Mouse (Mus musculus): ENCODE results near the gene Rufy1. TPM values are rescaled to one million over a fixed set of nuclear protein-coding genes. Genes with fewer than 3 reads are reported as not detected.
"Not testable (repeated sequence)": the region's sequence is repeated elsewhere in the genome, so short reads cannot be mapped to it uniquely, and the experiment has no call there.

The Rufy1 gene
- polyA plus RNA-seq, 1 experiment = 13.9 TPM

GRCm38 (mm10) chr11:50367531-50367930 is 63.4 kb downstream of the Rufy1 start:
- H3K4me3 ChIP-seq = no peak overlapping the region
- H3K36me3 ChIP-seq (ENCODE audit: control insufficient read depth, insufficient read depth) = no peaks in the 10 kb centered on the region
- TF ChIP-seq REST (IDR thresholded peaks at IDR 0.05; ENCODE audit: insufficient read depth, insufficient read length) (no peak), TCF3 (IDR thresholded peaks at IDR 0.05; ENCODE audit: insufficient read length, low read depth) (no peak), POLR2AphosphoS2 (IDR thresholded peaks at IDR 0.05; ENCODE audit: insufficient read length, low read depth) (no peak), CEBPB (IDR thresholded peaks at IDR 0.05; ENCODE audit: insufficient read depth, poor library complexity, severe bottlenecking) (no peak), USF1 (IDR thresholded peaks at IDR 0.05; ENCODE audit: low read depth) (no peak), MYOG (IDR thresholded peaks at IDR 0.05; ENCODE audit: control insufficient read depth in 1 of 3, insufficient read depth in 1 of 3, insufficient read length in 2 of 3, low read depth in 2 of 3) (no peak), MYOD1 (IDR thresholded peaks at IDR 0.05; ENCODE audit: control insufficient read depth in 1 of 3, insufficient read length in 2 of 3, low read depth in 2 of 3) (no peak), POLR2A (IDR thresholded peaks at IDR 0.05; ENCODE audit: insufficient read length, low read depth) (no peak), MAX (IDR thresholded peaks at IDR 0.05; ENCODE audit: low read depth) (no peak), E2F4 (IDR thresholded peaks at IDR 0.05; ENCODE audit: insufficient read depth) (no peak), TCF12 (IDR thresholded peaks at IDR 0.05; ENCODE audit: insufficient read depth, poor library complexity, severe bottlenecking) (no peak), SRF (IDR thresholded peaks at IDR 0.05; ENCODE audit: control insufficient read depth, insufficient read length, low read depth) (no peak)
- no peak overlapping the region for H3K4me2 ChIP-seq (ENCODE audit: low read depth)
- no peaks in the 10 kb centered on the region for H3K27me3 ChIP-seq (ENCODE audit: control insufficient read depth, insufficient read depth, insufficient read length)
- no peaks in the 10 kb centered on the region for H3K79me2 ChIP-seq (ENCODE audit: control insufficient read depth, insufficient read depth)
- H3ac ChIP-seq (ENCODE audit: control insufficient read depth, insufficient read length) = no peak overlapping the region

GRCm38 (mm10) chr11:50365322-50365721 is 65.6 kb downstream of the Rufy1 start:
- Histone ChIP-seq H3K27me3 (ENCODE audit: control insufficient read depth, insufficient read depth, insufficient read length) (no peaks in the 10 kb centered on the region), H3K79me2 (ENCODE audit: control insufficient read depth, insufficient read depth) (no peaks in the 10 kb centered on the region), H3ac (ENCODE audit: control insufficient read depth, insufficient read length) (no peak overlapping the region), H3K4me3 (no peak overlapping the region), H3K36me3 (ENCODE audit: control insufficient read depth, insufficient read depth) (no peaks in the 10 kb centered on the region), H3K4me2 (ENCODE audit: low read depth) (no peak overlapping the region)
- TF ChIP-seq MYOD1 (IDR thresholded peaks at IDR 0.05; ENCODE audit: control insufficient read depth in 1 of 3, insufficient read length in 2 of 3, low read depth in 2 of 3) = no peak
- no peak for TF ChIP-seq POLR2AphosphoS2 (IDR thresholded peaks at IDR 0.05; ENCODE audit: insufficient read length, low read depth)
- TF ChIP-seq POLR2A (IDR thresholded peaks at IDR 0.05; ENCODE audit: insufficient read length, low read depth) = no peak
- no peak for TF ChIP-seq CEBPB (IDR thresholded peaks at IDR 0.05; ENCODE audit: insufficient read depth, poor library complexity, severe bottlenecking)
- TF ChIP-seq MAX (IDR thresholded peaks at IDR 0.05; ENCODE audit: low read depth) = no peak
- no peak for TF ChIP-seq MYOG (IDR thresholded peaks at IDR 0.05; ENCODE audit: control insufficient read depth in 1 of 3, insufficient read depth in 1 of 3, insufficient read length in 2 of 3, low read depth in 2 of 3)
- no peak for TF ChIP-seq E2F4 (IDR thresholded peaks at IDR 0.05; ENCODE audit: insufficient read depth)
- TF ChIP-seq USF1 (IDR thresholded peaks at IDR 0.05; ENCODE audit: low read depth) = no peak
- no peak for TF ChIP-seq REST (IDR thresholded peaks at IDR 0.05; ENCODE audit: insufficient read depth, insufficient read length)
- TF ChIP-seq TCF3 (IDR thresholded peaks at IDR 0.05; ENCODE audit: insufficient read length, low read depth) = no peak
- TF ChIP-seq SRF (IDR thresholded peaks at IDR 0.05; ENCODE audit: control insufficient read depth, insufficient read length, low read depth) = no peak
- TF ChIP-seq TCF12 (IDR thresholded peaks at IDR 0.05; ENCODE audit: insufficient read depth, poor library complexity, severe bottlenecking) = no peak

GRCm38 (mm10) chr11:50364548-50364947 is 66.4 kb downstream of the Rufy1 start:
- Histone ChIP-seq H3K36me3 (ENCODE audit: control insufficient read depth, insufficient read depth) (no peaks in the 10 kb centered on the region), H3K4me2 (ENCODE audit: low read depth) (no peak overlapping the region), H3K79me2 (ENCODE audit: control insufficient read depth, insufficient read depth) (no peaks in the 10 kb centered on the region)

GRCm38 (mm10) chr11:50361282-50361681 is 69.6 kb downstream of the Rufy1 start:
- not testable (repeated sequence) for H3K79me2 ChIP-seq (ENCODE audit: control insufficient read depth, insufficient read depth); H3K4me3 ChIP-seq; H3K4me2 ChIP-seq (ENCODE audit: low read depth); H3K36me3 ChIP-seq (ENCODE audit: control insufficient read depth, insufficient read depth); H3ac ChIP-seq (ENCODE audit: control insufficient read depth, insufficient read length)
- H3K27me3 ChIP-seq (ENCODE audit: control insufficient read depth, insufficient read depth, insufficient read length) = peaks cover 29% of the 10 kb centered on the region

More at GRCm38 (mm10) chr11:50364548-50364947, 66.4 kb downstream of the Rufy1 start:
- Histone ChIP-seq H3ac (ENCODE audit: control insufficient read depth, insufficient read length) (no peak overlapping the region), H3K4me3 (no peak overlapping the region), H3K27me3 (ENCODE audit: control insufficient read depth, insufficient read depth, insufficient read length) (peaks cover 3% of the 10 kb centered on the region)
- no peak for TF ChIP-seq POLR2AphosphoS2 (IDR thresholded peaks at IDR 0.05; ENCODE audit: insufficient read length, low read depth)
- TF ChIP-seq E2F4 (IDR thresholded peaks at IDR 0.05; ENCODE audit: insufficient read depth) = no peak
- TF ChIP-seq MYOG (IDR thresholded peaks at IDR 0.05; ENCODE audit: control insufficient read depth in 1 of 3, insufficient read depth in 1 of 3, insufficient read length in 2 of 3, low read depth in 2 of 3) = no peak
- TF ChIP-seq REST (IDR thresholded peaks at IDR 0.05; ENCODE audit: insufficient read depth, insufficient read length) = no peak
- TF ChIP-seq MAX (IDR thresholded peaks at IDR 0.05; ENCODE audit: low read depth) = no peak
- TF ChIP-seq SRF (IDR thresholded peaks at IDR 0.05; ENCODE audit: control insufficient read depth, insufficient read length, low read depth) = no peak
- TF ChIP-seq CEBPB (IDR thresholded peaks at IDR 0.05; ENCODE audit: insufficient read depth, poor library complexity, severe bottlenecking) = no peak
- TF ChIP-seq USF1 (IDR thresholded peaks at IDR 0.05; ENCODE audit: low read depth) = no peak
- no peak for TF ChIP-seq TCF3 (IDR thresholded peaks at IDR 0.05; ENCODE audit: insufficient read length, low read depth)
- no peak for TF ChIP-seq TCF12 (IDR thresholded peaks at IDR 0.05; ENCODE audit: insufficient read depth, poor library complexity, severe bottlenecking)
- no peak for TF ChIP-seq POLR2A (IDR thresholded peaks at IDR 0.05; ENCODE audit: insufficient read length, low read depth)
- no peak for TF ChIP-seq MYOD1 (IDR thresholded peaks at IDR 0.05; ENCODE audit: control insufficient read depth in 1 of 3, insufficient read length in 2 of 3, low read depth in 2 of 3)

Measured in myocyte (in vitro differentiated cells).